Mouse (Mus musculus) MEL (cell line): Measurements from ENCODE around the gene Lpcat1. TPM values are rescaled to one million over a fixed set of nuclear protein-coding genes. Genes with fewer than 3 reads are reported as not detected.

Source experiments
- DNase-seq: peaks from one replicate; pipeline ENCODE4 v3.0.0; 2011; ENCODE audit warnings: low read depth, low spot score
- H3K27ac ChIP-seq: 2 replicates; pipeline ENCODE4 v1.5.1; 2012; ENCODE audit warnings: low read depth, mild to moderate bottlenecking, control low read depth, low read length, moderate library complexity; ENCODE audit not compliant: control insufficient read depth
- H3K27me3 ChIP-seq, 2 experiments: fragments of 150-350 bp in 1 of 2; sonication (generic) in 1 of 2; 2 replicates each; pipeline ENCODE4 v1.6.1; 2012; ENCODE audit warnings: low read length in 2 of 2, mild to moderate bottlenecking in 2 of 2, improper control_type of control experiment in 1 of 2, moderate library complexity in 1 of 2; ENCODE audit not compliant: insufficient read depth in 2 of 2, control insufficient read depth in 1 of 2
- H3K36me3 ChIP-seq, 2 experiments: 2 replicates each; pipeline ENCODE4 v1.6.1; 2012 to 2014; ENCODE audit warnings: low read length in 2 of 2, improper control_type of control experiment in 1 of 2, inconsistent platforms in 1 of 2, mild to moderate bottlenecking in 1 of 2; ENCODE audit not compliant: insufficient read depth in 2 of 2, control insufficient read depth in 1 of 2
- H3K4me1 ChIP-seq, 2 experiments: fragments of 150-350 bp in 1 of 2; sonication (generic) in 1 of 2; 2 replicates each; pipeline ENCODE4 v1.6.1; 2012; ENCODE audit warnings: low read length in 2 of 2, improper control_type of control experiment in 1 of 2, mild to moderate bottlenecking in 1 of 2; ENCODE audit not compliant: insufficient read depth in 2 of 2, control insufficient read depth in 1 of 2
- H3K4me3 ChIP-seq, 2 experiments: fragments of 150-350 bp in 1 of 2; sonication (generic) in 1 of 2; 2 replicates each; pipeline ENCODE4 v1.5.1; 2012; ENCODE audit warnings: low read depth in 2 of 2, low read length in 2 of 2, mild to moderate bottlenecking in 2 of 2, moderate library complexity in 2 of 2, control low read depth in 1 of 2, improper control_type of control experiment in 1 of 2; ENCODE audit not compliant: control insufficient read depth in 1 of 2, insufficient read depth in 1 of 2
- H3K79me2 ChIP-seq: 2 replicates; pipeline ENCODE4 v1.6.1; 2012; ENCODE audit warnings: mild to moderate bottlenecking, low read length, moderate library complexity; ENCODE audit not compliant: control insufficient read depth, poor library complexity, insufficient read depth
- H3K9ac ChIP-seq: 2 replicates; pipeline ENCODE4 v1.6.1; 2012; ENCODE audit warnings: low read depth, mild to moderate bottlenecking, control low read depth, low read length, moderate library complexity; ENCODE audit not compliant: control insufficient read depth, poor library complexity, severe bottlenecking
- H3K9me3 ChIP-seq: fragments of 150-350 bp; sonication (generic); replicated peaks from 2 replicates; pipeline ENCODE4 v1.6.1; 2012; ENCODE audit warnings: mild to moderate bottlenecking, low read length, improper control_type of control experiment, moderate library complexity; ENCODE audit not compliant: insufficient read depth
- BHLHE40 ChIP-seq: IDR thresholded peaks from 2 replicates; pipeline ENCODE4 v1.6.1; 2012; ENCODE audit warnings: low read depth, mild to moderate bottlenecking, inconsistent platforms, low read length, improper control_type of control experiment, borderline replicate concordance
- CHD2 ChIP-seq: IDR thresholded peaks from 2 replicates; pipeline ENCODE4 v1.6.1; 2011; ENCODE audit warnings: low read length, improper control_type of control experiment
- CTCF ChIP-seq, 3 experiments: IDR thresholded peaks in 2 of 3; conservative IDR thresholded peaks in 1 of 3; 2 replicates each; pipeline ENCODE4 v1.5.1; 2011 to 2012; ENCODE audit warnings: low read length in 3 of 3, low read depth in 2 of 3, mild to moderate bottlenecking in 2 of 3, improper control_type of control experiment in 1 of 3, inconsistent platforms in 1 of 3, mixed read lengths in 1 of 3, moderate library complexity in 1 of 3; ENCODE audit not compliant: control insufficient read depth in 1 of 3, insufficient read depth in 1 of 3, poor library complexity in 1 of 3, severe bottlenecking in 1 of 3
- ELF1 ChIP-seq: IDR thresholded peaks from 2 replicates; pipeline ENCODE4 v1.6.1; 2014; ENCODE audit warnings: low read depth, mild to moderate bottlenecking, inconsistent platforms, low read length, improper control_type of control experiment, moderate library complexity
- ETS1 ChIP-seq: IDR thresholded peaks from 2 replicates; pipeline ENCODE4 v1.6.1; 2012; ENCODE audit warnings: low read depth, mild to moderate bottlenecking, inconsistent platforms, low read length, improper control_type of control experiment, moderate library complexity
- GABPA ChIP-seq: IDR thresholded peaks from 2 replicates; pipeline ENCODE4 v1.6.1; 2012; ENCODE audit warnings: low read depth, mild to moderate bottlenecking, inconsistent platforms, low read length, improper control_type of control experiment, moderate library complexity
- GATA1 ChIP-seq: IDR thresholded peaks from 2 replicates; pipeline ENCODE4 v1.6.1; 2011; ENCODE audit warnings: low read depth, low read length, improper control_type of control experiment
- JUND ChIP-seq: IDR thresholded peaks from 2 replicates; pipeline ENCODE4 v1.6.1; 2011; ENCODE audit warnings: low read depth, mild to moderate bottlenecking, improper control_type of control experiment, low read length
- MAFK ChIP-seq: IDR thresholded peaks from 2 replicates; pipeline ENCODE4 v1.6.1; 2011; ENCODE audit warnings: low read depth, mild to moderate bottlenecking, low read length, improper control_type of control experiment, borderline replicate concordance
- MAX ChIP-seq: IDR thresholded peaks from 2 replicates; pipeline ENCODE4 v1.6.1; 2011; ENCODE audit warnings: low read length, improper control_type of control experiment
- MAZ ChIP-seq: IDR thresholded peaks from 2 replicates; pipeline ENCODE4 v1.6.1; 2012; ENCODE audit warnings: low read depth, mild to moderate bottlenecking, inconsistent platforms, low read length, improper control_type of control experiment
- MEF2A ChIP-seq: IDR thresholded peaks from 2 replicates; pipeline ENCODE4 v1.6.1; 2014; ENCODE audit warnings: low read depth, mild to moderate bottlenecking, inconsistent platforms, low read length, improper control_type of control experiment; ENCODE audit not compliant: poor library complexity, insufficient replicate concordance, severe bottlenecking; ENCODE audit errors: extremely low read depth
- MYB ChIP-seq: IDR thresholded peaks from 2 replicates; pipeline ENCODE4 v1.6.1; 2011; ENCODE audit warnings: mild to moderate bottlenecking, low read depth, low read length, improper control_type of control experiment
- NELFE ChIP-seq: IDR thresholded peaks from 2 replicates; pipeline ENCODE4 v1.6.1; 2011; ENCODE audit warnings: low read depth, low read length, improper control_type of control experiment
- POLR2A ChIP-seq, 2 experiments: IDR thresholded peaks; 2 replicates each; pipeline ENCODE4 v1.6.1; 2011 to 2012; ENCODE audit warnings: low read length in 2 of 2, mild to moderate bottlenecking in 2 of 2, control low read depth in 1 of 2, improper control_type of control experiment in 1 of 2, low read depth in 1 of 2, moderate library complexity in 1 of 2; ENCODE audit not compliant: control insufficient read depth in 1 of 2, insufficient read depth in 1 of 2, poor library complexity in 1 of 2
- POLR2AphosphoS2 ChIP-seq: IDR thresholded peaks from 2 replicates; pipeline ENCODE4 v1.6.1; 2011; ENCODE audit warnings: low read length, improper control_type of control experiment
- POLR2AphosphoS5 ChIP-seq: IDR thresholded peaks from 2 replicates; pipeline ENCODE4 v1.6.1; 2012; ENCODE audit warnings: low read depth, borderline replicate concordance, mild to moderate bottlenecking, inconsistent platforms, low read length, moderate library complexity, mixed read lengths
- RAD21 ChIP-seq: IDR thresholded peaks from 2 replicates; pipeline ENCODE4 v1.6.1; 2011; ENCODE audit warnings: mild to moderate bottlenecking, low read depth, low read length, improper control_type of control experiment
- TAL1 ChIP-seq: IDR thresholded peaks from 2 replicates; pipeline ENCODE4 v1.6.1; 2012; ENCODE audit warnings: mild to moderate bottlenecking, inconsistent platforms, low read length, moderate library complexity, mixed read lengths
- TBP ChIP-seq: IDR thresholded peaks from 2 replicates; pipeline ENCODE4 v1.8.0; 2011; ENCODE audit warnings: low read depth, low read length, improper control_type of control experiment
- TCF12 ChIP-seq: IDR thresholded peaks from 2 replicates; pipeline ENCODE4 v1.6.1; 2014; ENCODE audit warnings: low read depth, mild to moderate bottlenecking, inconsistent platforms, low read length, improper control_type of control experiment, moderate library complexity
- UBTF ChIP-seq: IDR thresholded peaks from 2 replicates; pipeline ENCODE4 v1.6.1; 2012; ENCODE audit warnings: low read depth, mild to moderate bottlenecking, inconsistent platforms, low read length, improper control_type of control experiment, moderate library complexity, borderline replicate concordance; ENCODE audit not compliant: insufficient read depth
- USF1 ChIP-seq: IDR thresholded peaks from 2 replicates; pipeline ENCODE4 v1.6.1; 2014; ENCODE audit warnings: low read depth, mild to moderate bottlenecking, inconsistent platforms, low read length, improper control_type of control experiment, moderate library complexity
- USF2 ChIP-seq, 2 experiments: IDR thresholded peaks; 2 replicates each; pipeline ENCODE4 v1.6.1; 2011 to 2012; ENCODE audit warnings: improper control_type of control experiment in 2 of 2, low read length in 2 of 2, borderline replicate concordance in 1 of 2, inconsistent platforms in 1 of 2, low read depth in 1 of 2, mild to moderate bottlenecking in 1 of 2; ENCODE audit not compliant: insufficient read depth in 1 of 2
- ZC3H11A ChIP-seq: IDR thresholded peaks from 2 replicates; pipeline ENCODE4 v1.6.1; 2012; ENCODE audit warnings: low read depth, mild to moderate bottlenecking, inconsistent platforms, low read length, improper control_type of control experiment
- ZMIZ1 ChIP-seq: IDR thresholded peaks from 2 replicates; pipeline ENCODE4 v1.6.1; 2012; ENCODE audit warnings: low read depth, mild to moderate bottlenecking, inconsistent platforms, low read length, improper control_type of control experiment, moderate library complexity
- polyA plus RNA-seq, 2 experiments: library from polyadenylated mRNA; stranded (reverse) in 1 of 2; unstranded in 1 of 2; fragments of >175 nt in 1 of 2; fragments of >200 nt in 1 of 2; gene quantifications; 2 replicates each; pipeline versions ENCODE4 v1.2.1 to v1.2.4; 2012; ENCODE audit warnings: low replicate concordance in 2 of 2, low read depth in 1 of 2; ENCODE audit not compliant: insufficient read length in 2 of 2, insufficient read depth in 1 of 2, missing spikeins in 1 of 2
- total RNA-seq: library from RNA; depleted of rRNA; stranded (reverse); fragments of 300-350 nt; gene quantifications from 2 replicates; pipeline ENCODE4 v1.2.3, GENCODE M21; 2012

Gene Lpcat1
- total and polyA plus RNA-seq, 3 experiments, result 31.5 to 38.8 TPM; not detected in 1

- Histone ChIP-seq H3K9ac (no peak overlapping the region), H3K36me3 (no peaks in the 10 kb centered on the region), H3K79me2 (no peaks in the 10 kb centered on the region), H3K9me3 (no peaks in the 10 kb centered on the region), H3K27me3 (peaks cover 6 to 21% of the 10 kb centered on the region in 2 experiments), H3K4me1 (no peaks in the 10 kb centered on the region), H3K4me3 (no peak overlapping the region), H3K27ac (no peak overlapping the region)
- TF ChIP-seq TCF12, result no peak
- no peak for TF ChIP-seq USF1
- no peak for TF ChIP-seq ETS1
- no peak for TF ChIP-seq CTCF (IDR thresholded peaks at IDR 0.05 in 2 of 3, conservative IDR thresholded peaks at IDR 0.05 in 1 of 3; ENCODE audit: control insufficient read depth in 1 of 3, insufficient read depth in 1 of 3, low read depth in 2 of 3, low read length in 3 of 3, poor library complexity in 1 of 3, severe bottlenecking in 1 of 3)
- TF ChIP-seq BHLHE40, result no peak
- TF ChIP-seq POLR2AphosphoS2, result no peak
- TF ChIP-seq USF2 (IDR thresholded peaks at IDR 0.05; ENCODE audit: borderline replicate concordance in 1 of 2, insufficient read depth in 1 of 2, low read depth in 1 of 2, low read length in 2 of 2), result no peak
- no peak for TF ChIP-seq TBP
- TF ChIP-seq GATA1, result no peak
- no peak for TF ChIP-seq MAZ
- TF ChIP-seq MAX, result no peak
- no peak for TF ChIP-seq JUND
- TF ChIP-seq ELF1, result no peak
- no peak for TF ChIP-seq POLR2AphosphoS5
- TF ChIP-seq MEF2A, result no peak
- DNase-seq, result no peak
These were observed 40.4 kb upstream of the Lpcat1 start for GRCm38 (mm10) chr13:73426587-73426986.

- Histone ChIP-seq H3K4me1 (no peaks in the 10 kb centered on the region), H3K36me3 (no peaks in the 10 kb centered on the region), H3K27me3 (peaks cover 2 to 13% of the 10 kb centered on the region in 2 experiments)
- TF ChIP-seq GATA1 (no peak), ZC3H11A (no peak), RAD21 (no peak), NELFE (no peak), MAZ (no peak), GABPA (no peak), MEF2A (no peak), ETS1 (no peak), UBTF (no peak), CHD2 (no peak), MYB (no peak), ZMIZ1 (no peak), MAFK (no peak), TAL1 (no peak), POLR2A (IDR thresholded peaks at IDR 0.05; ENCODE audit: control insufficient read depth in 1 of 2, insufficient read depth in 1 of 2, low read depth in 1 of 2, low read length in 2 of 2, poor library complexity in 1 of 2) (no peak), USF1 (no peak), MAX (no peak)
- TF ChIP-seq, all 39 proteins: peak for 0
- Histone ChIP-seq H3K9ac (no peak overlapping the region), H3K9me3 (no peaks in the 10 kb centered on the region), H3K79me2 (no peaks in the 10 kb centered on the region), H3K27ac (no peak overlapping the region), H3K4me3 (no peak overlapping the region)
- no peak for DNase-seq
These were observed 37.2 kb upstream of the Lpcat1 start for GRCm38 (mm10) chr13:73429605-73430321.
